Mouse (Mus musculus) testis, adult 2 months (tissue): ENCODE data around the gene Lyg1.

Source experiments
- CTCF ChIP-seq: fragments of 200-500 bp; IDR thresholded peaks from 2 replicates; pipeline ENCODE4 v1.5.1; 2012; ENCODE audit warnings: low read depth, mild to moderate bottlenecking, inconsistent platforms, low read length, moderate library complexity; ENCODE audit not compliant: control insufficient read depth, insufficient read depth, insufficient replicate concordance
- POLR2A ChIP-seq: fragments of 200-500 bp; IDR thresholded peaks from 2 replicates; pipeline ENCODE4 v1.6.1; 2012; ENCODE audit warnings: low read depth, mild to moderate bottlenecking, inconsistent platforms, low read length, moderate library complexity; ENCODE audit not compliant: control insufficient read depth

DNA sequence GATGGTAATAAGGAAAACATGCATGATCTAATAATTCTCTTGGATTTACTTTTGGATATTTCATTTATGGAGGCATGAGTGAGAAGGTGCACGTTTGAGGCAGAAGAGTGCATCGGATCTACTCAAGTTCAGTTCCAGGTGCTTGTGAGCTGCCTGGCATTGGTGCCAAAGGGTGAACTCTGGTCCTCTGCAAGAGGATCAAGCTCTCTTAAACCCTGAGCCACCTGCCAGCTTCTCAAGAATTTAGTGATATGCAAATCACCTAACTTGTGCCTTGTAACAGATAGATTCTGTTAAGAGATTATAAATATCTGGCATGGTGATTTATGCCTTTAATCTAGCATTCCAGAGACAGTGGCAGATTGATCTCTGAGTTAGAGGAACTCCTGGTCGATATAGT lies 45.5 kb upstream of the Lyg1 start:
- no peak for TF ChIP-seq CTCF
- TF ChIP-seq POLR2A: no peak
